Mouse (Mus musculus): ENCODE data around the gene Zic2. TPM values are rescaled to one million over a fixed set of nuclear protein-coding genes. Genes with fewer than 3 reads are reported as not detected.
"Not testable (repeated sequence)": the region's sequence is repeated elsewhere in the genome, so short reads cannot be mapped to it uniquely, and the experiment has no call there.

Zic2 gene
- total RNA-seq (2021): under 1 TPM; 0.15 to 0.21 TPM
- long read RNA-seq, experiment 1: 0 reads
- long read RNA-seq, experiment 2: 0 reads

- DNase-seq: peak; percentile 40
These were observed at the start of gene Zic2 for GRCm38 (mm10) chr14:122474891-122475556. TSS of gene Zic2 (plus strand) at chr14:122475435.

GRCm38 (mm10) chr14:122426529-122427203, 48.6 kb upstream of the Zic2 start:
- DNase-seq: no peak

DNA sequence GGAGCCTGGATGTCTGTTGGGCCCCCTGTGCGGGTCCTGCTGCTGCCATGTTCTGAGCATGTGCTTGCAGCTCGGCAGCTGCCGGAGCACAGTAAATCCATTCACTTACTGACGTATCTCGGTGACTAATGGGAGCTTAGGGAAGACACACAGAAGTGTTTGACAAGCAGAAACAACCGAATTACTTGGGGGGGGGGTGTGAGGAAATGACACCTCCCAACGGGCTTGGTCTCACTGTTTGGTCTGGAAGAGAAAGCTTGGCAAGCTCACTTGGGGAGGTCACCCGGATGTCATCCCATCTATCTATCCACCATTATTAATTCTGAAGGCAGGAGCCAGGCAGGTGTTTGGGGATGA, 48.1 kb upstream of the Zic2 start:
- DNase-seq: no peak

DNA sequence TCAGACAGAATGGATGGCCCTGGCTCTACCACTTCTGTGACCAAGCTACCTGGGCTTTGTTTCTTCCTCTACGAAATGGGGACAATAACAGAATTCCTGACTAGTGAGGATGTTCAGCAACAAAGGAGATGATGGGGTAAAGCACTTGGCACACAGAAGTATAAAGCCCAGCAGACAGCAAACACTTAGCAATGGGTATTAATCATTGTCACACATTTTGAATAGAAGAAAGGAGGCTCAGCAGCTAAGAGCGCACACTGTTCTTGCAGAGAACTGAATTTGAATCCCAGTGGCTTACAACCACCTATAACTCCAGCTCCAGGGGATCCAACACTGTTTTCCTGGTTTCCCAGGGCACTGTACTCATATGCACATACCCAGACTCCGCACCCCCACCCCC, 47.6 kb upstream of the Zic2 start:
- no peak for DNase-seq

- no peak for DNase-seq
These were observed 42.7 kb upstream of the Zic2 start for GRCm38 (mm10) chr14:122432558-122432957.

GRCm38 (mm10) chr14:122434039-122434438, 41.2 kb upstream of the Zic2 start:
- DNase-seq: no peak

- DNase-seq: no peak
These were observed 38.4 kb upstream of the Zic2 start for GRCm38 (mm10) chr14:122436850-122437249.

- no peak for DNase-seq
These were observed 25.4 kb upstream of the Zic2 start for GRCm38 (mm10) chr14:122449601-122450495.

DNA sequence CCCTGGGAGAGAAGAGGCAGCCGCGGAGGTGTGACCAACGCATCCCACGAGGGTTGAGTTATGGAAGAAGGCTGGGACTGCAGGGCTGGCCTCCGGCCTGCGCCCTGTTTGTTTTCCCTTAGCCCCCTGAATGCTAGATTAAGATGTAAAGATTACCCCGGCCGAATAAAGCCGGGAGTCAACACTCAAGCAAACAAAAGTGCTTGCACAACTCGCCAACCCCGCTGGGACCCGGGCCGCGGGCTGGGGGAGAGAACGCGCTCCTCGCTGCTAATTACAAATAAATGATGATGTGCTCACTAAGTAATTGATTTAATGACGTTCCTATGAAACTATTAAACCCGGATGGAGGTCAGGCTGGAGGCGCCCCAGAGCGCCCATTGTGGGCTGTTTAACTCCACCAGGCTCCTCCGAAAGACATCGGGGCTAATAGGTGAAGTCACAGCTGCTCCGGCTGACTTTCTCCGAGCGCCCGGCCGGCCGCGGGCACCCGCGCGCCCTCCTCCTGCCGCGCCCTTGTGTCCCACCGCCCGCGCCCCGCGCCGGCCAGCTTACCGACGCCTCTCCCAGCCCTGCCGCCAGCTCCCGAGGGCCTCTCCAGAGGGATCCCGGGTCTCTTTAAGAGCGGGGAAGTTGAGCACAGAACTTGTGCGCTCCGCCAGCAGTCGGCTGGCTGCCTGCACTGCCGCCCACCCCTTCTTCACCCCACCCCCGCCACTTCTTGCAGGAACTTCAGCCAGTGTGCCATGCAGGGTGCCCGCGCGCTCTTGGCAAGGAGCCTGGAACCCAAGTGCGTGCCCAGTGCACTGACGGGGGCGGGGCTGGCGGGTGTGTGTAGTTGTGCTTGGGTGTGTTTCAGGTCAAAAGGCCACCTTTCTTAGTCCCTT, 24.5 kb upstream of the Zic2 start, which contains the start of gene Gm5089:
Gene Gm5089 (minus strand): TSS at position 620 of the 887 bp plus-strand sequence.
- peak; percentile 72 for DNase-seq

DNA sequence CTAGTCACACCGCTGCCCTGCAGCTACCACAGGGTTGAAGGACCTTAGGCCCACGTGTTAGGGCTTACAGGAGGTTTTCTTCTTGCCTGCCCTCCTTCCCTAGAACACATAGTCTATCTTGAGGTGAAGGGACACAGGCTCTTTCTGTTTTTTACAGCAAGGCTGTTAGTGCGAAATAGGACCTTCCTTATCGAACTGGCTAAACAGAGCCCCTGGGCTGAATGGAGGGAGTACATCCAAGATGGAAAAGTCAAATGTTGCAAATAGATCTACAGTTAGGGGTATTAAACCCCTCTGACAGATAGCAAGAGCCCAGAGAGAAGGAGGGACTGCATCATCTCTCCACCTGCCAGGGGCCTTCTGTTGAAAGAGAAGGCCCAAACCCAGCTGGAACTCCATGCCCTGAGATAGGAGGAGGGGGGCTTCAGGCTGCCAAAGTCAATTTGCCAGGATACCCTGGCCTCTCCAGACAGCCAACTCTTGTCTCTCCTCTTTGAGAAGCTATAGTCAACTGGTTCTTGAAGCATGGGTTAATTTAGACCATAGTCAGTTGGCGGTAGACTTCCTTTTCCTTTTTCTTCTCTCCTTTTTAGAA, 23.6 kb upstream of the Zic2 start:
- DNase-seq: no peak

DNA sequence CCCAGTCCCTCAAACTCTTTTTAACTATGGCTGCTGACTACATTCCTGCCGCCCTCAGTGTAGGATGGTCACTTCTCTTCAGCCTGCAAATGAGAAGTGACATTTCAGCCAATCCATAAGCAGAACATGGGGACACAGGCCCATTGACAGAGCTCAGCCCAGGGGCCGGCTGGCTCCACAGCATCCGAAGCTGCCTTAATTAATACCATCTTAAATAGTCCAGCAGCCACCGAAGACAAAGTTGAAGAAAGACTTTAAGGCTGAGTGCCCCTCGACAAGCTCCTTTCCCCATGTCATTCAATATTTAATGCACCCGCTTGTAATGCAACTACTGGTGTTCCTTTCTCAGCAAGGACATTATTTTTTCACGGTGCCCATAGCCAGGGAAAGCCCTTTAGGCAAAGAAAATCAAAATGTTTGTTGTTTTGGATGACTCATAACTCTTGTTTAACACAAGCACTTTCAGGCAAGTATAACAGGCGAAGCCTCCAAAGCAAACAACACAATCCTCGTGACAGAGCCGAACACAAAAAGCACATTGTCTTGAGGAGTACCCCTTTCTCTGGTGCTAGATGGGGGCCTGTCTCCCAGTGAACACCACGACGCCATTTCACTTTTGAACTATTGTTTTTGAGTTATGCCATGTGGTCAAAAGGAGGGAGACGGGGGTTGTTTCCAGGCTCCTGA, 22.4 kb upstream of the Zic2 start:
- no peak for DNase-seq

DNA sequence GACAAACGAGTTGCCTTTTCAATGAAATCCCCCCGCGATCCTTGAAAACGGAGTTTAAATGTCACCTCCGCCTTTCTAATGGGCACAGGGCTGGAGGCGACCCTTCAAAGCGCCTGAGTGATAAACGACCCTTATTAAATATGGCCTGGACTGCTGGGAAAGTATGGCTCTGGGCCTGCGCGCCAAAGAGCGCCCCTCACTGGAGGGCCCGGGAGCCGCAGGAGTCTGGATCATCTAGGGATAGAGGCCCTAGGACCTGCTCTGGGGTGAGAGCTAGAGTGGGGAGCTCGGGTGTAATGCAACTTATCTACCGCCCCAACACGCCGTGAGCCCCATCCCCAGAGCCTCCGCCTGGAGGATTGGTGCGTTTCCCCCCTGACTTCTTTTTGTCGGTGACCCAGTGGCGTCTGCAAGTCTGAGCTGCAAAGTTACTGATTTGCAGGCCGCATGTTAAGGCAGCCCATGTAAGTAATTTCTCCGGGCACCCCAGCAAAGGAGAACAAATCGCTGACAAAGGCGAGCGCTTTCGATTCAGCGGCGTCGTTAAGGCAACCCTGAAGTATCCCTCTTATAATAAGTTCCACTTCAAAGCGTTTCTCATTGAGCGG, 21.7 kb upstream of the Zic2 start:
- DNase-seq: no peak

- DNase-seq: no peak
These were observed 21.1 kb upstream of the Zic2 start for GRCm38 (mm10) chr14:122453996-122454738.

GRCm38 (mm10) chr14:122454901-122455561, 20.2 kb upstream of the Zic2 start:
- no peak for DNase-seq

DNA sequence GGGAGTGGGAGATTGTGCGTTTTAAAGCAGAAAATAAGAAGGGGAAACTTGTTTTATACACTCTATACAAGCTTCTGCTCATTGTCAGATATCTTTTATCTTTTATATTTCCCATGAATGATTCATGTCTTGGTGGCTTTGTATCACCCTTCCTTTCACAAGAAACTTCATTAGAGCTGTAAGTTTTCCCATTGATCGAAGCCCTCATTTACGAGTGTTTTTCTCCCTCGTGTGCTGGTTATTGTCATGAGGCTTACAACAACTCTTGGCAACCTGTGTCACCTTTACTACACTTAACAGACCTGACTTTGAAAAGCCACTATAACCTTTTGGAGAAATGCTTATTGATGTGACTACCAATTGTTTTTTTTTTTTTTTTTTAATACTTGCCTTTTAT, 19.7 kb upstream of the Zic2 start:
- no peak for DNase-seq

- DNase-seq: not testable (repeated sequence)
These were observed 15.9 kb upstream of the Zic2 start for GRCm38 (mm10) chr14:122459332-122459731.

GRCm38 (mm10) chr14:122459776-122460175, 15.5 kb upstream of the Zic2 start:
- no peak for DNase-seq

DNA sequence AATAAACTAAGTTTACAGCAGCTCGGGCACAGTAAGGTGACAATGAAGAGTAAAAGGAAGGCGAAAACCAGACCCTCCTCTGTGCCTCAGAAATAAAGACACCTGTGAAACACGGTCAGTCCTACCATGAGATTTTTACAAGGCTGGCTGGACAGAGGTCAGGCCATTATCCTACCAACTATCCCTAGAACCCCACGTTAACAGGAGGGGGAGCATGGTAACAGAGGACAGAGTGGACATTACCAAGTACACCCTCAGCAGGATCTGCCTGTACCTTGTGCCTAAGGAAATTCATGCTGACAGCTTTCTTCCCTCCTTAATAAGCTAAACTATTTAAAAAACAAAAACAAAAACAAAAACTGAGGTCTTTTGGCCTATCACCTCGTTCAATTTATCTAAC, 15.0 kb upstream of the Zic2 start:
- no peak for DNase-seq

GRCm38 (mm10) chr14:122461500-122461899, 13.7 kb upstream of the Zic2 start:
- DNase-seq: no peak

Measured in adrenal gland, postnatal 10 days (tissue).